Mouse (Mus musculus) cerebellum, adult 2 months (tissue): ENCODE data around the gene Vapb.

Experiments
- CTCF ChIP-seq: fragments of 200-500 bp; IDR thresholded peaks from 2 replicates; pipeline ENCODE4 v1.5.1; 2011; ENCODE audit warnings: low read depth, mild to moderate bottlenecking, control low read depth, low read length, moderate library complexity, borderline replicate concordance; ENCODE audit not compliant: insufficient read depth
- POLR2A ChIP-seq: fragments of 200-500 bp; IDR thresholded peaks from 2 replicates; pipeline ENCODE4 v1.6.1; 2011; ENCODE audit warnings: low read length, control low read depth, borderline replicate concordance; ENCODE audit not compliant: insufficient read depth

GRCm38 (mm10) chr2:173712656-173713055 lies 24.7 kb upstream of the Vapb start:
- TF ChIP-seq CTCF (no peak), POLR2A (no peak)
